Mouse (Mus musculus): ENCODE measurements around the gene Gpr84. TPM values are rescaled to one million over a fixed set of nuclear protein-coding genes. Genes with fewer than 3 reads are reported as not detected.

The Gpr84 gene
- polyA plus RNA-seq, 1 experiment from 2014 or later: 0.30 TPM

DNA sequence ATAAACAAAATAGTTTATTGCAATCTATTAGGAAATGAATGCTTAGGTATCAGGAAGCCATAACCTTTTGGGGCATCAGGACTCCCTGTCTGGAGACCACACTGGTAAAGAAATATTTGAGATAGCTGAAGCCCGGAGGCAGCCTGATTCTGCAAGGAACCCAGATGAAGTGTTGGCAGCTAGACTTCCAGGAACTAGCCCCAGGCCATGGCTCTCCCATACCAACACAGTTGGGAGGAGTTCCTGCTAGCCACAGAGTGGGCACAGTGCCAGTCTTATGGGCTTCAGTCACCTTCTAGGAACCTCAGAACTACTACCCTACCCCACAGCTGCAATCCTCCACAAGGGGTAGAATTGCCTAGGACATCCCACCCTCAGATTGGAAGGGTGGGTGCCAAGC lies 50.4 kb downstream of the Gpr84 start:
- Histone ChIP-seq H3K4me3 (ENCODE audit: low read depth, low read length) (no peak overlapping the region), H3K27me3 (ENCODE audit: control insufficient read depth, insufficient read depth, low read length) (no peaks in the 10 kb centered on the region), H3K9ac (ENCODE audit: low read length) (no peak overlapping the region), H3K4me2 (replicated peaks; ENCODE audit: low read depth) (no peak overlapping the region), H3K4me1 (replicated peaks; ENCODE audit: control insufficient read depth, insufficient read depth) (peaks cover 3% of the 10 kb centered on the region; the same call in 1 of the 2 replicates), H3K36me3 (ENCODE audit: control insufficient read depth, insufficient read depth, low read length) (no peaks in the 10 kb centered on the region), H3K9me3 (ENCODE audit: control insufficient read depth, low read length) (no peaks in the 10 kb centered on the region), H3K27ac (replicated peaks) (no peak overlapping the region)
- TF ChIP-seq CTCF (IDR thresholded peaks at IDR 0.05; ENCODE audit: low read depth): no peak
- TF ChIP-seq EP300 (optimal IDR thresholded peaks at IDR 0.05): no peak
- 32% methylated on average over 1 of the region's 1 CpGs for WGBS
- DNase-seq (ENCODE audit: low spot score) (no peak), ATAC-seq (ENCODE audit: low FRiP score, low TSS enrichment) (no peak)

DNA sequence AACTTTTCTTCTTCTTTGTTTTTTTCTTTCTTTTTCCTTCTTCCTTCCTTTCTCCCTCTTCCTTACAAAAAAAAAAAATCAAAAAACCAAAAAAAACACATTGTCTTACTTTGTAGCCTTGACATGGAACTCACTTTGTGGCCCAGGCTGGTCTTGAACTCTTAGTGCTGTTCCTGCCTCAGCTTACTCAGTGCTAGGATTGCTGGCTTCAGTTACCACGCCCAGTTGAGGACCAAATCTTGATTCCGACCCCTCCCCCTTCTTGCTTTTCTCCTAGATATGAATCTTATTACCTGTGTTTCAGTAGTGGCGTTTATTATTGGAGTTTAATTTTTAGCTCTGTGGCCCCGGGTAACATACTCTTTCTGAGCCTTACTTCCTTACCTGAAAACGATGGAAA lies 51.2 kb downstream of the Gpr84 start:
- Histone ChIP-seq H3K36me3 (ENCODE audit: control insufficient read depth, insufficient read depth, low read length) (no peaks in the 10 kb centered on the region), H3K9ac (ENCODE audit: low read length) (no peak overlapping the region), H3K9me3 (ENCODE audit: control insufficient read depth, low read length) (no peaks in the 10 kb centered on the region), H3K27me3 (ENCODE audit: control insufficient read depth, insufficient read depth, low read length) (no peaks in the 10 kb centered on the region), H3K4me2 (replicated peaks; ENCODE audit: low read depth) (no peak overlapping the region), H3K4me3 (ENCODE audit: low read depth, low read length) (no peak overlapping the region), H3K4me1 (replicated peaks; ENCODE audit: control insufficient read depth, insufficient read depth) (peaks cover 6% of the 10 kb centered on the region; the same call in 1 of the 2 replicates), H3K27ac (replicated peaks) (no peak overlapping the region)
- ATAC-seq (ENCODE audit: low FRiP score, low TSS enrichment) (no peak), DNase-seq (ENCODE audit: low spot score) (no peak)
- no peak for TF ChIP-seq EP300 (optimal IDR thresholded peaks at IDR 0.05)
- no peak for TF ChIP-seq CTCF (IDR thresholded peaks at IDR 0.05; ENCODE audit: low read depth)
- WGBS: 76% methylated on average over 5 of the region's 5 CpGs

MicroRNA genes within 50 kb of the gene (microRNA counts, 519-probe panel; counts per million panel counts)
- 5,211 counts per million, percentile 57 among the panel's probes with 10 or more counts for microRNA mmu-miR-148b

Small RNA genes lying within 50 kb of the gene (microRNA-seq; reads per million reads assigned to microRNA genes)
- gene Mir148b (363 reads per million, percentile 62 among the genes with 10 or more reads in this experiment), gene Mir6963 (not detected)

Other genes starting within 250 kb of the Gpr84 start
- 10.6 and 11.2 TPM in 2 replicates for gene Smug1, start 143.5 kb downstream of the Gpr84 start, polyA plus RNA-seq (2015; fragmentation: Nextera tagmentation; extraction: Ambion mirVana)
- gene Cbx5, start 70.8 kb downstream of the Gpr84 start, polyA plus RNA-seq (2015; fragmentation: Nextera tagmentation; extraction: Ambion mirVana): 23.0 and 26.8 TPM in 2 replicates
- 236 and 251 TPM in 2 replicates for gene Hnrnpa1, start 70.2 kb downstream of the Gpr84 start, polyA plus RNA-seq (2015; fragmentation: Nextera tagmentation; extraction: Ambion mirVana)
- 0.50 and 0.70 TPM in 2 replicates for gene Nfe2, start 52.2 kb downstream of the Gpr84 start, polyA plus RNA-seq (2015; fragmentation: Nextera tagmentation; extraction: Ambion mirVana)
- 159 and 168 TPM in 2 replicates for gene Copz1, start 37.9 kb downstream of the Gpr84 start, polyA plus RNA-seq (2015; fragmentation: Nextera tagmentation; extraction: Ambion mirVana)
- gene Zfp385a, start 29.5 kb upstream of the Gpr84 start, polyA plus RNA-seq (2015; fragmentation: Nextera tagmentation; extraction: Ambion mirVana): 6.0 and 7.4 TPM in 2 replicates
- gene Itga5, start 56.2 kb upstream of the Gpr84 start, polyA plus RNA-seq (2015; fragmentation: Nextera tagmentation; extraction: Ambion mirVana): 28.7 and 36.2 TPM in 2 replicates
- not detected in 2 replicates for gene Gtsf1, start 119.9 kb upstream of the Gpr84 start, polyA plus RNA-seq (2015; fragmentation: Nextera tagmentation; extraction: Ambion mirVana)
- not detected in 2 replicates for gene Gtsf2, start 137.9 kb upstream of the Gpr84 start, polyA plus RNA-seq (2015; fragmentation: Nextera tagmentation; extraction: Ambion mirVana)
- gene Nckap1l, start 143.2 kb upstream of the Gpr84 start, polyA plus RNA-seq (2015; fragmentation: Nextera tagmentation; extraction: Ambion mirVana): 1.5 and 1.6 TPM in 2 replicates
- gene Pde1b, start 192.4 kb upstream of the Gpr84 start, polyA plus RNA-seq (2015; fragmentation: Nextera tagmentation; extraction: Ambion mirVana): 5.0 and 5.8 TPM in 2 replicates
- 7.1 and 7.7 TPM in 2 replicates for gene Ppp1r1a, start 227.4 kb upstream of the Gpr84 start, polyA plus RNA-seq (2015; fragmentation: Nextera tagmentation; extraction: Ambion mirVana)

Data from stomach, postnatal 0 days (tissue).